Mouse (Mus musculus) embryonic facial prominence, embryonic 12.5 days (tissue): Measurements from ENCODE around the gene Itgal. TPM values are rescaled to one million over a fixed set of nuclear protein-coding genes. Genes with fewer than 3 reads are reported as not detected.
"Not testable (repeated sequence)": the region's sequence is repeated elsewhere in the genome, so short reads cannot be mapped to it uniquely, and the experiment has no call there.

Source experiments
- ATAC-seq: fragments of 200-750 bp; cut with Nextera tagmentation; 2 replicates; pipeline ENCODE4 v1.8.0; 2017; ENCODE audit not compliant: insufficient number of reproducible peaks, insufficient read depth, low FRiP score, low TSS enrichment
- H3K27ac ChIP-seq: fragments of 300-500 bp; sonication (generic); 2 replicates; pipeline ENCODE4 v1.5.1; 2016; ENCODE audit warnings: mild to moderate bottlenecking
- H3K27me3 ChIP-seq: fragments of 300-500 bp; sonication (generic); 2 replicates; pipeline ENCODE4 v1.6.1; 2016; ENCODE audit warnings: mild to moderate bottlenecking, moderate library complexity
- H3K36me3 ChIP-seq: fragments of 300-500 bp; sonication (generic); 2 replicates; pipeline ENCODE4 v1.6.1; 2016; ENCODE audit warnings: mild to moderate bottlenecking
- H3K4me1 ChIP-seq: fragments of 300-500 bp; sonication (generic); 2 replicates; pipeline ENCODE4 v1.6.1; 2016
- H3K4me2 ChIP-seq: fragments of 300-500 bp; sonication (generic); replicated peaks from 2 replicates; pipeline ENCODE4 v1.6.1; 2016; ENCODE audit warnings: mild to moderate bottlenecking, moderate library complexity
- H3K4me3 ChIP-seq: fragments of 300-500 bp; sonication (generic); 2 replicates; pipeline ENCODE4 v1.5.1; 2016; ENCODE audit warnings: mild to moderate bottlenecking
- H3K9ac ChIP-seq: fragments of 300-500 bp; sonication (generic); 2 replicates; pipeline ENCODE4 v1.6.1; 2016; ENCODE audit warnings: mild to moderate bottlenecking, moderate library complexity
- H3K9me3 ChIP-seq: fragments of 300-500 bp; sonication (generic); 2 replicates; pipeline ENCODE4 v1.6.1; 2016; ENCODE audit warnings: mild to moderate bottlenecking, moderate library complexity
- WGBS: fragments of 180-500 bp; shearing (Covaris S2); methylation state at CpG from one replicate; pipeline ENCODE4 v1.1.7; 2016; 5-methylcytosine and 5-hydroxymethylcytosine counted together
- polyA plus RNA-seq: library from polyadenylated mRNA; unstranded; fragments of >200 nt; fragmentation: Nextera tagmentation; extraction: Ambion mirVana; gene quantifications from 2 replicates; pipeline ENCODE4 v1.2.1, GENCODE M21; 2016

Gene Itgal
- polyA plus RNA-seq, 1 experiment from 2014 or later, result 0.91 TPM

DNA sequence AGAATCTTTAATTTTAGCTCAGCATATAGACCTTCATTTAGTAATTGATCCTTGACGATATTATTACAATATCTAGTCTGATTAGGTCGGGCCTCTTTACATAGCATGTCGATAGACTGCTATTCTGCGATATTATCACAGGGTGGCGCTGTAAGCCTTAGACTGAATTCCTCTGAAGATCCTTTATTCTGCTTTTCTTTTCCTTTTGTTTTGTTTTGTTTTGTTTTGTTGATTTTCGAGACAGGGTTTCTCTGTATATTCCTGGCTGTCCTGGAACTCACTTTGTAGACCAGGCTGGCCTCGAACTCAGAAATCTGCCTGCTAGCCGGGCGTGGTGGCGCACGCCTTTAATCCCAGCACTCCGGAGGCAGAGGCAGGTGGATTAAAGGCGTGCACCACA is 66.4 kb downstream of the Itgal start:
- Histone ChIP-seq H3K4me2 (peak overlapping the region; percentile 25; the same call in 1 of the 2 replicates), H3K27me3 (peaks cover 25% of the 10 kb centered on the region), H3K4me3 (0 out of 2 replicates have a peak overlapping the region, but pooled peaks have one; percentile 17)
- H3K4me1 ChIP-seq, H3K27ac ChIP-seq, H3K9me3 ChIP-seq, H3K36me3 ChIP-seq, H3K9ac ChIP-seq, ATAC-seq: not testable (repeated sequence)
- 26% methylated on average over 13 of the region's 13 CpGs for WGBS

DNA sequence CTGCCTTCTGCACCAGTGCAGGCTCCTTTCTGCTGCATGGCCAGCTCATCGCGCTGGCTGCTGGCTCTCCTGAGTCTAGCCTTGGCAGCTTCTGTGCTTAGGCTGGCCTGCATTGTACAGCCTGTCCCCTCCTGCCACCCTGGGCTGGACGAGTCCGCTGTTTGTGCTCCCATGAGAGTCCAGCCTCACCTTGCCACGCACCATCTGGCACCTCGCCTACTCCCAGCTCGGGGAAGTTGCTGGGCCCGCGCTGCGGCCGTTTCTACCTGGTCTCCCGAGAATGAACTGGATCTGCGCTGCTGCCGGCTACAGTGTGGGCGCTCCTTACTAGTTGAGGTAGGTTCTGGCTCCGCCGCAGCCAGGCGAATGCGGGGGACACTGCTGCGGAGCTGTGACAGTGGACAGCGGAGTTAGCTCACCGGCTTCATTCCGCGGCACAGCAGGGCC is 67.4 kb downstream of the Itgal start:
- H3K9ac ChIP-seq, result peak overlapping the region; percentile 51
- peak overlapping the region; percentile 37 for H3K4me3 ChIP-seq
- H3K9me3 ChIP-seq, result no peaks in the 10 kb centered on the region
- H3K4me1 ChIP-seq, result no peaks in the 10 kb centered on the region; the same call in 1 of the 2 replicates
- H3K27me3 ChIP-seq, result peaks cover 25% of the 10 kb centered on the region
- WGBS, result under 1% methylated on average over 24 of the region's 24 CpGs
- peak overlapping the region; percentile 70 for H3K4me2 ChIP-seq
- no peak for ATAC-seq
- no peaks in the 10 kb centered on the region for H3K36me3 ChIP-seq
- H3K27ac ChIP-seq, result no peak overlapping the region

DNA sequence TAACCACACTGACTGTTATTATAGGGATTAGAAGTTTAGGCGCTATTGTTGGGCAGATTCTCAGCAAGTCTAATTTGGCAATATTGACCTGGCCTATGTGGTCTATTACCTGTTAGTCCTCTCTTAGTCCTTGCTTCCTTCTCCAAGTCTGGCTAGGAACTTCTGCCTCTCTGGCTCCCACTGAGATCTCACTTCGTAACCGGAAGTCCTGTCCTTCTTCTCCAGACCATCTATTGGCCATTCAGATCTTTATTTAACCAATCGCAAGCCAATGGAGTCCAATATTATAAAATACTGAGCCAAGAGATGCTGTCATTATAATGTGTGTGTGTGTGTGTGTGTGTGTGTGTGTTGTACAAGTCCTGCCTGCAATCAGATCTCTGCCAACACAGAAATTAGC is 68.1 kb downstream of the Itgal start:
- H3K9ac ChIP-seq, result peak overlapping the region; percentile 51
- H3K4me2 ChIP-seq, result peak overlapping the region; percentile 70
- peaks cover 25% of the 10 kb centered on the region for H3K27me3 ChIP-seq
- ATAC-seq, result no peak
- peak overlapping the region; percentile 37; the same call in 1 of the 2 replicates for H3K4me3 ChIP-seq
- H3K9me3 ChIP-seq, result no peaks in the 10 kb centered on the region
- no peaks in the 10 kb centered on the region for H3K36me3 ChIP-seq
- WGBS, result 55% methylated on average over 4 of the region's 4 CpGs
- H3K27ac ChIP-seq, result no peak overlapping the region
- no peaks in the 10 kb centered on the region; the same call in 1 of the 2 replicates for H3K4me1 ChIP-seq

DNA sequence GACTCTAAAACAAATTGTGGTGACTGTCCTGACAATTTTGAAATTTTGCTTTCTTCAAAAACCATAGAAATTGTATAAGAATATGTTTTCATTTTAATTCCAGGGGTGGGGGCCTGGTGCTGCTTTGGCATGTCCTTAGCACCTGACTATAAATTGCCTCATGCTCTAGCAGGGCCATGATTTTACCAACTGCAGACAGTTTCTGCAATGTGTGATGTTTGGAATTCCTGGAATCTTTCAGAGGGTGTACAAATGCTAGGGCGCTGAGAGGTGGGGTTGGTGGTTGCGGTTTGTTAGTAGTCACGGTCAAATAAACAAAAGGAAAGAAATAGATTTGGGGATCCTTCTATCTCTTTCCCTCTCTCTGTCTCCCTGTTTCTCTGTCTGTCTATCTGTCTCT is 70.2 kb downstream of the Itgal start:
- H3K4me1 ChIP-seq, result no peaks in the 10 kb centered on the region; the same call in 1 of the 2 replicates

DNA sequence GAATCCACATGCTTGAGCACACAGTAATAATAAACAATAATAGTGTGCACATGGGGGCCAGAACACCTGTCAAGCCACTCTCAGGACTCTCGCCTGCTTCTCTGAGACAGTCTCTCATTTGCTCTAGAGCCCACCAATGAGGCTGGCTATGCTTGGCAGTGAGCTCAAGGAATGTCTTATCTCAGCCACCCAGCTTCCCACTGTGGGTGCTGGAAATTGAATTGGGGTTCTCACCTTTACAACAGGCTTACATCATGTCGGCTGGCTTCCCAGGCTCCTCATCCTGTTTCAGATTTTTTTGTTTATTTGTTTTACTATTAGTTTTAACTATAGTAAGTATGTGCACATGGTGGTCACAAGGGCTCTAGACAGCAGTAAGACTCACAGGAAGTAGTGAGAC is 75.2 kb downstream of the Itgal start:
- 79% methylated on average over 2 of the region's 2 CpGs for WGBS
- no peak overlapping the region for H3K4me2 ChIP-seq
- no peaks in the 10 kb centered on the region for H3K4me1 ChIP-seq
- ATAC-seq, result no peak
- H3K9ac ChIP-seq, result no peak overlapping the region
- no peaks in the 10 kb centered on the region for H3K9me3 ChIP-seq
- H3K27me3 ChIP-seq, result no peaks in the 10 kb centered on the region
- no peak overlapping the region for H3K4me3 ChIP-seq
- no peak overlapping the region for H3K27ac ChIP-seq
- peaks cover 15% of the 10 kb centered on the region for H3K36me3 ChIP-seq

More for the DNA sequence above, 70.2 kb downstream of the Itgal start:
- 88% methylated on average over 3 of the region's 3 CpGs for WGBS
- Histone ChIP-seq H3K4me2 (no peak overlapping the region), H3K9me3 (no peaks in the 10 kb centered on the region), H3K27me3 (peaks cover 18% of the 10 kb centered on the region), H3K4me3 (no peak overlapping the region), H3K27ac (no peak overlapping the region), H3K36me3 (0 out of 2 replicates have a peak, but pooled peaks cover 2% of the 10 kb centered on the region), H3K9ac (no peak overlapping the region)
- no peak for ATAC-seq

DNA sequence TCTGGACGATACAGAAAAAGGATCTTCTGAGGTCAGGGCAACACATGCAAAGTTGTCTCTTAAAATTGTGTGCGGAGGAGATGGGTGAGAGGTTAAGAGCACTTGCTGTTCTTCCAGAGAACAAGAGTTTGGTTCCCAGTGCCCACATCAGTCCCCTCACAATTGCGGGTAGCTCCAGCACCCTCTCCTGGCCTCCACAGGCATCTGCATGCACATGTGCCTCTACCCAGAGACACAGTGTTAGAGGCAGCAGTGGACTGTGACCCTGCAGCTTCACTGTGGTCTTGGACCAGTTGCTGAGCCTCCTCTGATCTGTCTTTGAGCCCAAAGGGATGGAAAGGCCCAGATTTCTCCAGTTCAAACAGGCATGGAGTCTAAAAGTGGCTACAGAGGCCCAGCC is 75.8 kb downstream of the Itgal start:
- 72% methylated on average over 3 of the region's 3 CpGs for WGBS
- ATAC-seq, H3K9me3 ChIP-seq, H3K27me3 ChIP-seq, H3K4me1 ChIP-seq, H3K4me3 ChIP-seq, H3K27ac ChIP-seq, H3K4me2 ChIP-seq, H3K9ac ChIP-seq: not testable (repeated sequence)
- peaks cover 15% of the 10 kb centered on the region for H3K36me3 ChIP-seq

DNA sequence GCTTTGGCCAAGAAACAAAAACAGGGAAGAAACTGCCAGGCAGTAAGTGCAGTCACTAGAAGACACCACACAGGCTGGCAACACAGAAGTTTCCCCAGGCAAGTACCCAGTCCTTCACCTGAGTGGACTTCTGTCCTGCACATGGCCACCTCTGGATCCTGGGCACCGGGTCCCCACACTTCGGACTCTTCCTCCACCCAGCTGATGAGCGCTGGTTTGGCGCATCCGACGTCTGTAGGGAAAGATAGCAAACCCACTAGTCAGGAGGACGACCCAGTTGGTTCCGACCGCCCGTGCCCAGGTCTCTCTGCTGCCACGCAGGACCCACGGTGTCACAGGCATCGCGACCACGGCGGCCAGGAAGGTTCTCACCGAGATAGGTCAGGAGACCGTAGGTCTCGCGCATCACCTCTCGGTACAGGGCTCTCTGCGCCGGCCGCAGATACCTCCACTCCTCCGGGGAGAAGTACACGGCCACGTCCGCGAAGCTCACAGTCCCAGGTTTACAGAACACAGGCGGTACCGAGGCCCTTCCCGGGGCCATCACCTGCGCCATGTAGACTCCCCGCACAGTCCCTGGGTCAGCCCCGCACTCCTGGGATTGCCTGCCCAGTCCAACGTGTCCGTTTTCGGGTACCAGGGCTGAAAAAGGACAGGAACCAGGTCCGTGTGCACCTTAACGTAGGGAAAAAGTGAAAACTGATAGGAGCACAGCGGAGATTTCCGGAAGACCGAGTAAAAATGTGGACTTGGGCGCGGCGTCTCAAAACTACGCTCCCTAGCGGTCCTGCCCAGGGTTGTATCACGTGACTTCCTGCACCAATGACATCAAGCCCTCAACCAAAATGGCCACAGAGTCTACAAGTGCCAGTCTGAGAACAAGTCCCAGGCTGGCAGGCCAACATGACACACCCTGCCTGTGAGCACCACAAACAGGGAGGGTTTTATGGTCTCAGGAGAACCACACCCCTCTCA is 79.5 kb downstream of the Itgal start, which contains the start of gene Zfp747:
TSS of gene Zfp747 (minus strand) at position 780 of the 975 bp plus-strand sequence.
- Histone ChIP-seq H3K9ac (peak within 1 kb of the TSS; percentile 74), H3K27ac (peak within 1 kb of the TSS; percentile 50; the same call in 1 of the 2 replicates), H3K4me3 (peak within 1 kb of the TSS; percentile 70), H3K36me3 (peaks cover 15% of the 10 kb centered on the region), H3K4me2 (peak within 1 kb of the TSS; percentile 65)
- peak; percentile 89 for ATAC-seq
- H3K4me1 ChIP-seq, H3K27me3 ChIP-seq, H3K9me3 ChIP-seq: not testable (repeated sequence)
- 2% methylated on average over 49 of the region's 49 CpGs for WGBS

DNA sequence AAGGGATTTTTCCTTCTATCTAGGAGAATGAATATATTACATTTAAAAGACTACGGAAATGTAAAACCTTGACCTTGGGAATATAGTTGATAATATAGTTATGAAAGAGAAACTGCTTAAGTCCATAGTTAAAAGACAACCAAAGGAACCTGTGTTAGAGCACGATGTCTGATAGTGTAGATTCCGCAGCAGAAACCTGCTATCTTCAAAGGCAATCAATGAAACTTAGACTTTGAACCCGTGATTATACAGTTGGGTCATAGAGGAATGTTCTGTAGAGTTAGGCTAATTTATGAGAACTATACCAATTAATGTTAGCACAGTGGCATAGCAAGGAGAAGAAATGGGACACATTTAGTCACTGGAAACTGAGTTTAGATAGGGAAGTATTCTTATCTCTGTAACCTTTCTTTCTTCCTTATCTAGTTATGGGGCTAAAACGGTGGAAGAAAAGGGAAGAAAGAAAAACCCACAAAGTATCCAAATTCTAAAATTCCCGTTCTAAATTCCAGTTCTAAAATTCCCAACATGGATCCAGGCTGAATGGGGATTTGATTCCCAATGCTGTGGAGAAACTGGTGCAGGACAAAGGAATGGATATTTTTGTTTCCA is 82.4 kb downstream of the Itgal start:
- Histone ChIP-seq H3K36me3 (peaks cover 16% of the 10 kb centered on the region), H3K4me1 (no peaks in the 10 kb centered on the region), H3K4me2 (no peak overlapping the region), H3K9ac (no peak overlapping the region), H3K4me3 (no peak overlapping the region), H3K27me3 (no peaks in the 10 kb centered on the region), H3K9me3 (no peaks in the 10 kb centered on the region), H3K27ac (no peak overlapping the region)
- ATAC-seq, result no peak
- WGBS, result 77% methylated on average over 6 of the region's 6 CpGs

Other genes with a start within 250 kb of the Itgal start
- not detected in 2 replicates for gene Zg16, start 208.9 kb upstream of the Itgal start, polyA plus RNA-seq
- gene AI467606, start 204.9 kb upstream of the Itgal start, polyA plus RNA-seq, result 1.3 and 1.5 TPM in 2 replicates
- gene Qprt, start 174.0 kb upstream of the Itgal start, polyA plus RNA-seq, result 2.1 and 2.4 TPM in 2 replicates
- 0.13 TPM in 1 of 2 replicates, not detected in the other for gene Spn, start 158.4 kb upstream of the Itgal start, polyA plus RNA-seq
- 73.7 and 82.5 TPM in 2 replicates for gene Cd2bp2, start 100.2 kb upstream of the Itgal start, polyA plus RNA-seq
- gene Tbc1d10b, start 87.8 kb upstream of the Itgal start, polyA plus RNA-seq, result 41.1 and 43.4 TPM in 2 replicates
- gene Mylpf, start 87.4 kb upstream of the Itgal start, polyA plus RNA-seq, result 65.2 and 79.2 TPM in 2 replicates
- gene Zfp553, start 63.2 kb upstream of the Itgal start, polyA plus RNA-seq, result 63.2 and 63.3 TPM in 2 replicates
- gene Sept1, start 63.1 kb upstream of the Itgal start, polyA plus RNA-seq, result 34.0 and 39.7 TPM in 2 replicates
- gene Zfp771, start 52.0 kb upstream of the Itgal start, polyA plus RNA-seq, result 82.9 and 89.3 TPM in 2 replicates
- gene Dctpp1, start 35.6 kb upstream of the Itgal start, polyA plus RNA-seq, result 196 and 203 TPM in 2 replicates
- 80.1 and 80.4 TPM in 2 replicates for gene Sephs2, start 22.2 kb upstream of the Itgal start, polyA plus RNA-seq
- gene Zfp768, start 49.3 kb downstream of the Itgal start, polyA plus RNA-seq, result 22.3 and 22.5 TPM in 2 replicates
- 9.3 and 10.5 TPM in 2 replicates for gene Zfp747, start 79.8 kb downstream of the Itgal start, polyA plus RNA-seq
- gene 9130019O22Rik, start 90.9 kb downstream of the Itgal start, polyA plus RNA-seq, result 6.0 and 6.9 TPM in 2 replicates
- gene E430018J23Rik, start 97.4 kb downstream of the Itgal start, polyA plus RNA-seq, result 6.9 and 7.8 TPM in 2 replicates
- gene Zfp764, start 110.6 kb downstream of the Itgal start, polyA plus RNA-seq, result 7.9 and 8.5 TPM in 2 replicates
- gene Zfp688, start 125.8 kb downstream of the Itgal start, polyA plus RNA-seq, result 25.0 and 28.4 TPM in 2 replicates
- 16.5 and 16.7 TPM in 2 replicates for gene Zfp689, start 152.9 kb downstream of the Itgal start, polyA plus RNA-seq
- 47.5 and 48.7 TPM in 2 replicates for gene Prr14, start 163.4 kb downstream of the Itgal start, polyA plus RNA-seq
- 14.6 and 14.8 TPM in 2 replicates for gene Fbrs, start 182.9 kb downstream of the Itgal start, polyA plus RNA-seq
- gene Srcap, start 215.7 kb downstream of the Itgal start, polyA plus RNA-seq, result 88.0 and 88.4 TPM in 2 replicates
- gene Gm42715, start 223.3 kb downstream of the Itgal start, polyA plus RNA-seq, result 16.9 and 17.2 TPM in 2 replicates